Mouse (Mus musculus): Measurements from ENCODE around the gene Kcnh3.
"Not testable (repeated sequence)": the region's sequence is repeated elsewhere in the genome, so short reads cannot be mapped to it uniquely, and the experiment has no call there.

Gene Kcnh3

DNA sequence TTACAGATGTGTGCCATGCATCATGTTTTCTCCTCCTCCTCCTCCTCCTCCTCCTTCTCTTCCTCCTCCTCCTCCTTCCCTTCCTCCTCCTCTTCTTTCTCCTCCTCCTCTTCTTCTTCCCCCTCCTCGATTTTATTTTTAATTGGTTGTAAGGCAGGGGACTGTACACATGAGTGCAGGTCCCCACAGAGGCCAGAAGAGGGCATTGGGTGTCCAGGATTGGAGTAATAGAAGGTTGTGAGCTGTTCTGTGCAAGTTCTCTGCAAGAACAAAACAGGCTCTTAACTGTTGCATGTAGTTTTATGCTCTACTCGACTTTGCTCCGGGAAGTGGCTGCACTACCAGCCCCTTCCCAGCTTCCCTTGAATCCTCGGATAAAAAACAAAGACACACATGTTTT, 15.5 kb downstream of the Kcnh3 start:
- DNase-seq (ENCODE audit: low read depth, low spot score) = no peak

DNA sequence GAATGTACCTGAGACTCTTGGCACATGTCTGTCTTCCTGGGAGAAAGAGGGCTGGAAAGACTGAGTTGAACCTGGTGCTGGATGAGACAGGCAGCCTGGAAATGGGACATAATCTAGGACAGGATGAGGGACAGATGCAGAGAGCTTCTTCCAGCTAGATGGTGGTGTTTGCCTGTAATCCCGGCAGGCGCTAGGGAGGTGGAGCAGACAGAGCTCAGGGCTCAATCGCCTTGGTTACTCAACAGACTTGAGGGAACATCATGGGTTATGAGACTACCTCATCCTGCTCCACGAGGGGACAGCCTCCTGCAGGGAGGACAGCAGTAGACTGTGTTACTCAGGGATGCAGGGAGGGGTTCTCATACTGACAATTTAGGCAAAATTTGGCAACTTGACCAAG, 16.6 kb downstream of the Kcnh3 start:
- DNase-seq (ENCODE audit: low read depth, low spot score) = no peak

DNA sequence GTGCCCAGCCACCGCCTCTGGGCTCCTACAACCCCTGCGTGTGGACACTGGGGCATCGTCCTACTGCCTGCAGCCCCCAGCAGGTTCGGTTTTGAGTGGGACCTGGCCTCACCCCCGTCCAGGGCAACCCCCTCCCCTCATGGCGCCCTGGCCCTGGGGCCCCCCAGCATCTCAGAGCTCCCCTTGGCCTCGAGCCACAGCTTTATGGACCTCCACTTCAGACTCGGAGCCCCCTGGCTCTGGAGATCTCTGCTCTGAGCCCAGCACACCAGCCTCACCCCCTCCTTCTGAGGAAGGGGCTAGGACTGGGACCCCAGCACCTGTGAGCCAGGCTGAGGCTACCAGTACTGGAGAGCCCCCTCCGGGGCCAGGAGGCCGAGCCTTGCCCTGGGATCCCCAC, 17.4 kb downstream of the Kcnh3 start:
- DNase-seq (ENCODE audit: low read depth, low spot score) = no peak

DNA sequence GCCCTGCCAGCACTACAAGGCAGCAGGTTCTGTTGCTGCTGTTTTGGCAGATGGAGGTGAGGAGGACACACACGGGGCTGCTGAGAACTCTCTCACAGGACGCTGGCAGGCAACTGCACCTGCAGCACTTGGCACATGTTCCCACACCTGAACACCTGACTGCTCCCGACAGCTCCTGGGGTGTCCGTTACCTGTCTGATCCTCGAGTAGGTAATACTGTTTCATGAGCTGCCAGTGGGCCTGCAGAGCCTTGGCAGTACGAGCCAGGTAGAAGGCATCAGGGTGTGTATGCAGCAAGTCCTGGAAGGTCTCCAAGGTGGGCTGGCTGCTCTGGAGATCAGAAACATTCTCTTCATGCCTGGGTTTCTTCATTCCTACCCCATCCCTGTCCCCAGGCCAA, 22.1 kb downstream of the Kcnh3 start:
- not testable (repeated sequence) for DNase-seq (ENCODE audit: low read depth, low spot score)

DNA sequence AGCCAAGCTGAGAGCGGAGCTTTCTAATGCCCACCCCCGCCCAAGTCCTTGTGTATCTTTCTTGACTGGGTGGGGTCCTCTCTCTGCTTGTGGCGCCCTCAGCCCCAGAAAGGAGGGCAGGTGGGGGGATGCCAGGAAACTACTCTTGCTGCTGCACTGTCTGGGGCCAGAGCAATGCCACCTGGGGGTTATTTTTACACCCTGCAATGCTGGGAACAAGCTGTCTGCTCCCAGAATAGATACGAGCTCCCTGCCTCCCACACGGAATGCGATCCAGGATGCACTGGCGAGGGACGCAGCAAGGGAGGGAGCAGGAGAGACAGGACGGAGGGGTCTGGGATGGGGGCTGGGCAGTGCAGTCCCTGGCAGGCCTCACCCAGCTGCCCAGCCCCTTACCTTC, 24.3 kb downstream of the Kcnh3 start:
- no peak for DNase-seq (ENCODE audit: low read depth, low spot score)

DNA sequence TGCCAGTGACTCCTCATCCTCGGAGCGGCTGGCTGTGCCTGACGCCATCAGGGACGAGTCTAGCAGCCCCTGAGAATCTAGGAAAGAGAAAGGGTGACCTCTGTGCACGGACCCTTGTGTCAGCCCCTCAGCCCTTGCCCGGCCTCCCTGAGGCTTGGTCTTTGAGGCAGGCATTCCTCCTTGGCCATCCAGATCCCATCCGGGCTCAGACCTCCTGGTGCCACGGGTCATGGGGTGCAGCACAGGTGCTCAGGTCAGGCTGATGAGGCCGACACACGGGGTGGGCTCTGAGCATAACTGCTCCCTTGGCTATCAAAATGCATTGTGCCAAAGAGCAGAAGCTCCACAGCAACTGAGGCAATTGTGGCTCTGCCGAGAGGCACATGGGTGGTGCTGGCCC, 25.3 kb downstream of the Kcnh3 start:
- no peak for DNase-seq (ENCODE audit: low read depth, low spot score)

DNA sequence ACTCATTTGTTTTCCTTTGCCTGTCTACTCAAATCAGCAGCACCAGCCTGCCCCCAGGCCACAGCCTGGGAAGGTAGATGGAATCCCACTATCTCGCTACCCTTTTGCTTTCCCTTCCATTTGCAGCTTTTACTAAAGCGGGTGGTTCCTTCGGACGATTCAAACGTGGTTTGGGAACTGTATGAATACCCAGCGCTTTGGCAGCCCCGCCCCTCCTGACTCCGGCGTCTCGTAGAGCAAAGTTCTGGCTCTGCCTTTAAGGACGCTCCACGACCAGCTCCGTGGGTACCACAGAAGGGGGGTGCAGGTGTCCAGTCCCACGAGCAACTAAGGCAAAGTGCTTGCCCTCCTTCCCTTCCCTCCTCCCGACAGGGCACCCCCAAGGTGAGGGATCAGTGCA, 26.4 kb downstream of the Kcnh3 start:
- DNase-seq (ENCODE audit: low read depth, low spot score) = not testable (repeated sequence)

DNA sequence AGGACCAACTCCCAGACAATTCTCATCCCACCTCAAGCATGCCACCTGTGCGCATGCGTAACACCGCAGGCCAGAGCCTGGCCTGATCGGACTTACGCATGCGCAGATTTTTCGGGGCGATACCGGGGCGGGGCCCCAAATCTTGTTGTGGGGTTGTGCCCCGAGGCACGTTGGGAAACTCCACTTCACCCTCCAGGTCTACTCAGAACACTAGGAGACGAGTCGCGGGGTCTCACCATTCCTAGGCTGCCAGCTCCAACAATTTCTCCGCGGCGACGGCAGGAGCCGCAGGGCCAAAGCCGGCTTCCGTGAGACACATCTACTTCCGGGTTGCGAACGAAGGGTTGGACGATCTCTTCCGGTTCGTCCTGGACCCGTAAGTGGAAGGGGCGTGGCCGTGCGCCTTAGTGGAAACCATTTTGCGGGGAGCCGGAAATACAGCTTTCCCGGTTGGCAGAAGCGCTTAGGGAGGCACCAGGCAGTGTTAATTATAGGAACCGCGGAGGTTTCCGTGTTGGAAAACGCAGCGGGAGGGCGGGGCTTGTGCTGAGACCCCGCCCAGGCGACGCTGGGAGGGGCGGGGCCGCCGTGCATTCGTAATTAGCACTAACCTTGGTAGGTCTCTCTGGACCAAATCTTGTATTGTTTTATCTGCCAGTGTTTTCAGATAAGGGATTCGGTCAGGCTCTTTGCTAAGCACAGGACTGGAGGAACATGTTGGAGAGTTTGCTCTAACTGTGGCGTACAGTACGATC, 27.1 kb downstream of the Kcnh3 start, which contains the start of gene Mcrs1:
Gene Mcrs1, minus strand, starts transcription at position 336 of the 755 bp plus-strand sequence.
- DNase-seq (ENCODE audit: low read depth, low spot score) = peak; percentile 100

DNA sequence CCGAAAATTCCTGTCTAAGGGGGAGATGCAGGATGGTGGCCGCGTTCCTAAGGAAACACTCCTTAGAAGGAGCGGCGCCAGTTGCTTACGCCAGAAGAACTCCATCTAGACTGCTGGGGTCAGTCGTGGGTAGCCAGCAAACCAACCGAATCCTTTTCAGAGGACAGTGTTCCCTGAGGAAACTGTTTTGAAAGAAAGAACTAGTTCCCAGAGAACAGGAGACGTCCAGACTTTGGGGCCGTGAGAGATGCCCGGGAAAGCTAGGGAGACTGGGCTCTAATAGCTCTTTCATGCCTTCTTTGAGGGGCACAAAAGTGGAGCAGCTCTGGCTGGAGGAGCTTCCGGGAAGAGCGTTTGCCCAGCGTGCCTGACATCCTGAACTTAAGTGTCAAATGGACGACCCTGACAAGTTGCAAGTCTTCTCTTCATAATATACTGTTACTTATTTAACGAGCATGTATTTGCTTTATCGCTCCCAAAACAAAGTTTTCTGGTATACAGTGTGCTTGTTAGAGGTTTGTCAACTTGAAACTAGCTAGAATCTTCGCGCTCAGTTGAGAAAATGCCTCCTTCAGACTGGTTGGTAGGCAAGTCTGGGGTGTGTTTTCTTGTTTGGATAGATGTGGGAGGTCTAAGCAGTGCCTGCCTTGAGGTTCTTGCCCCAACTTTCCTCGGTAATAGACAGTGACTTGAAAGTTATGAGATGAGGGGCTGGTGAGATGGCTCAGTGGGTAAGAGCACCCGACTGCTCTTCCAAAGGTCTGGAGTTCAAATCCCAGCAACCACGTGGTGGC, 27.9 kb downstream of the Kcnh3 start:
- peak; percentile 11 for DNase-seq (ENCODE audit: low read depth, low spot score)

DNA sequence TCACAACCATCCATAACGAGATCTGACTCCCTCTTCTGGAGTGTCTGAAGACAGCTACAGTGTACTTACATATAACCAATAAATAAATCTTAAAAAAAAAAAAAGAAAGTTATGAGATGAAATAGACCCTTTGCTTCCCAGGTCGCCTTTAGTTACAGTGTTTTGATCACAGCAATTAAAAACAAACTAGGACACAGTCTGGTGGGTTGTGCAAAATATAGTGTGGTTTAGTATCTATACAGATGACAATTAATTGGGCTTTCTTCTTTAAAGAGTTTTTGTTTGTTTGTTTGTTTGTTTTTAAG, 28.5 kb downstream of the Kcnh3 start:
- not testable (repeated sequence) for DNase-seq (ENCODE audit: low read depth, low spot score)

DNA sequence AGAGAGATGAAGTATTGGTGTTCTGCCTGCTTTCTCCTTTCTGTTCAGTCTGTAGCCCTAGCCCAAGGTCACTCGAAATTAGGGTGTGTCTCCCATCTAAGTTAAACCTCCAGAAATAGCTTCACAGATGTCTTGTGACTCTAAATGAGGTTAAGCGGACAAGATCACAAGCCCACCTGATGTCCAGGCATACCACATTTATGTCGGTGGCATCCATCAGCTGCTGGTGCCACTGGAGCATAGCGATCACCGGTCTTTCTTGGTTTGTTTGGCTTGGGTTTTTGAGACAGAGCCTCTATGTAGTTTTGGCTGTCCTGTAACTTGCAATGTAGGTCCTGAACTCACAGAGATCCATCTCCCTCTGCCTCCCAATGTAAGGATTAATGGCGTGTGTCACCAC, 29.1 kb downstream of the Kcnh3 start:
- DNase-seq (ENCODE audit: low read depth, low spot score) = no peak

DNA sequence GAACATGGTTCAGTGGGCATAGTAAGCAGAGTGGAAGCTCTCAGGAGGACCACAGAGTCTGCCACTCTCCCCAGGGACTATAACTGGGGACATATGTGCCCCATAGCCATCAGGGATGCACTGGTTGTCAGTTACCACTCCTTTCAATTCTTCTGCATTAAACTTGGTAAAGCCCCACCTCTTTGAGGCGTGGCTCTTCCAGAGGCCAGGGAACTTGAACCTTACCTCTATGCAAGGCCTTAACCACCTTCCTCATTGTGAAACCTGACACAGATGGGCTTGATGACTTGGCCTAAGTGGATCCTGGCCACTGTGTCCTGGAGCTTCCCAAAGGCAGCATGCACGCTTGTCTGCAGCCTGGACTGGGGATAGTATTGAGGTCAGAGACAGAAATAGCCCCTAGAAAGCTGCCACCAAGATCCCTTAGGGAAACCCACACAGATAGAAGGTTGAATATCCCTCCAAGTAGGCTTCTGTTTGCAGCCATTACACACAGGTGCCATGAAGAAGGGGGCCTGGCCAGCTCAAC, 29.9 kb downstream of the Kcnh3 start:
- DNase-seq (ENCODE audit: low read depth, low spot score) = no peak

DNA sequence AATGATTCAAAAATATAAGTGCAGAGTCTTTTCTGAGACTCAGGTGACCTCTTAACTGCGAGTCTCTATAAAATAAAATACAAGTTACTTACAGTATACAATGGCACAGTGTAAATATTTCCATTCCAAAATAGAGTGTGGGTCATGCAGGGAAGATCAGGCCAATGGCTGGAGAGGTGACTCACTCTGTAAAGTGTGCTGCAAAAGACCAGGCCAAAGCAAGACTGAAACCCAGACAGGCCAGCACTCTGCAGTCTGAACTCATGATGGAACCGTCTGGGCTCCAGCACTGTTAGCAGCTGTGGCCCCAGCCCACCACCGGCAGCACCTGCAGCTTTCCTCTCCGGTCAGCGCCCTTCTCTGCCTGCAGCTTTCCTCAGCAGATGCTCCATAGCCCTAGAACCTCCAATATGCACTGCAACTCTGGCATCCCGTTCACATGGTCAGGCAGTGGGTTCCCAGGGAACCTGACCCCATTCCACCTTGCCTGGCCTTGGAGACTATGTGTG, 30.6 kb downstream of the Kcnh3 start:
- DNase-seq (ENCODE audit: low read depth, low spot score) = no peak

DNA sequence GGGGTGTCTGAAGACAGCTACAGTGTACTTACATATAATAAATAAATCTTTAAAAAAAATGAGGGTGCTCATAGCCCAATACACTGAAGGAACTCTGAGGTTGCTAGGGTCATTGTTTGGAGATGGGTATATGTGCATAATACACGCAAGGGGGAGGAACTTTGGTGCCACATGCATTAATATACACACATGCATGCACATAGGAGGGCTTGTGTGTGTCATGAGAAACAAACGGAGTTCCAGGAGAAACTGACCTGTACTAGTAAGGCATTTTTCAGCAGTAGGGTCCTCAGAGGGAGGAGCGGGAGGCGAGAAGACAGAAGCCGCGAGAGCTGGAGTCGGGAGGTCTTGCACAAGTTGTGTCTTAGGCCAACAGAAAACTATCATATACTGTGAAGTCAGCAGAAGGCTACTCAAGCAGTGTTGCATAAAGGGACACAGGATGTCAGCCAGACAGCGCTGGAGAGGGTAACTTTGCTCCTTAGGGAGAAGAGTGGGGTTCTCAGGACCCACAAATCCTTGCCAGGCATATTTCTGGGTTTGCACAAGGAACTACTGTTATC, 34.6 kb downstream of the Kcnh3 start:
- no peak for DNase-seq (ENCODE audit: low read depth, low spot score)

DNA sequence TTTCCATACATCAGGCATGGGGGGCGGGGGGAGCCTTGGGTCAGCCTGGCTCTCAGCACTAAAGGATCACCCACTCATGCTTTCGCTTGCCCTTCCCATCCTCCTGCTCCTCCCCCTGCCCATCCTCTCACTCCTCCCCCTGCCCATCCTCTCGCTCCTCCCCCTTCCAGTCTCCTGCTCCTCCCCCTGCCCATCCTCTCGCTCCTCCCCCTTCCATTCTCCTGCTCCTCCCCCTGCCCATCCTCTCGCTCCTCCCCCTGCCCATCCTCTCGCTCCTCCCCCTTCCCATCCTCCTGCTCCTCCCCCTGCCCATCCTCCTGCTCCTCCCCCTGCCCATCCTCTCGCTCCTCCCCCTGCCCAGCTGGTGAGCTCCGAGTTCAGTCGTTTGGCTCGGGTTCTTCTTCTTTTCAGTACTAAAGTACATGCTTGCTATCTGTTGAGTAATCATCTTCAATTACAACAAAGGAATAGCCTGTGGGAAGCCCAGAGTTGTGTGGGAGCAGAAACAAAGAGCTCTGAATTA, 35.1 kb downstream of the Kcnh3 start:
- peak; percentile 62 for DNase-seq (ENCODE audit: low read depth, low spot score)

DNA sequence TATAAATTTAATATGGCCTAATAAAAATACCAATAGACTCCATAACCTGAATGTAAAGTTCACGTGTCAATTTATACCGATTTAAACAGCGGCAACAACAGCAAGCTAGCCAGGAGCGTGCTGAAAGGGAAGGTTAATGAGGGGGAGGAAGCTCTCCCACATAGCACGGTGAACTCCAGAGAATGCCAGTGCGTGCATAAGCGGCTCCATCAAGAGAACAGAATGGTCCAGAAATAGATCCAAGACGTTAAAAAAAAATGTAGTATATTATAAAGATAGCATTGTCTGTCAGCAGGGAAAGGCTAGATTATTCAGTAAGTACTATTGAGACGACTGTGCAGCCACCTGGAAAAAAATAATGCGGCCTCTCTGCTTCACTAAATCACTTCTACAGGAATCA, 38.0 kb downstream of the Kcnh3 start:
- DNase-seq (ENCODE audit: low read depth, low spot score) = no peak

DNA sequence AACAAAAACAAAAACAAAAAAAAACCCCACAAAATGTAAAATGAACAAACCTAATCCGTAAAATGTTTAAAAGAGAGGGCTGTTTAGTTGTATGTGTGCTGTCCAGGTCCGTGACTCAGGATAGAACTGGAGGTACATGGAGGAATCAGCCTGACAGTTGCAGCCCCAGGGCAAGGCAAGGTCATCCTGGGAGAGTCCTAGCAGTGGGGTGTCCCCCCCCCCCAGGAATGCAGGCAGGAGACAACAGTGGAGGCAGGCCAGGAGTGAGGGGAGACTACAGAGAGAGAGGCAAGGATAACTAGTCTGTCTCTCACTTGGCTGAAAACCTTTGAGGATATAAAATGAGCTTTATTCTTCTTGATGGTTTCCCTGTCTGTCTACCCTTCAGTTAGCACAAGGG, 39.7 kb downstream of the Kcnh3 start:
- no peak for DNase-seq (ENCODE audit: low read depth, low spot score)

DNA sequence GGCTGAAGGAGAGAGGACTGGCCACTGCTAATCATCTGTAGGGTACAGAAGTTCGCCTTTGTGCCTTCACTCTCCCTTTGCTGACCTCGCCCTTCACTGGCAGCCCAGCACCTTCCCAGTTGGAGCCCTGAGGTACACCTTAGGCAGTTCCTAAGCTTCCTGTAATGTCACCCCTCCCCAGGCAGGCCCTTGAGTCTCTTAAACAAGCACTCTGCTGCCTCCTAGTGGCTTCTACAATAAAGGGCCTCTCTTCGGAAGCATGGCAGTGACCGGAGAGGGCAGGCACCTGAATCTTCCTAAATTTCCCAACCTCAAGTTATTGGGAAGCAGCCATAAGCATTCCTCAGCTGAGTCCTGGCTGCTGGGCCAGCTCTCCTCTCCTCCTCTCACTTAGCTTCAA, 41.0 kb downstream of the Kcnh3 start:
- DNase-seq (ENCODE audit: low read depth, low spot score) = peak; percentile 80

DNA sequence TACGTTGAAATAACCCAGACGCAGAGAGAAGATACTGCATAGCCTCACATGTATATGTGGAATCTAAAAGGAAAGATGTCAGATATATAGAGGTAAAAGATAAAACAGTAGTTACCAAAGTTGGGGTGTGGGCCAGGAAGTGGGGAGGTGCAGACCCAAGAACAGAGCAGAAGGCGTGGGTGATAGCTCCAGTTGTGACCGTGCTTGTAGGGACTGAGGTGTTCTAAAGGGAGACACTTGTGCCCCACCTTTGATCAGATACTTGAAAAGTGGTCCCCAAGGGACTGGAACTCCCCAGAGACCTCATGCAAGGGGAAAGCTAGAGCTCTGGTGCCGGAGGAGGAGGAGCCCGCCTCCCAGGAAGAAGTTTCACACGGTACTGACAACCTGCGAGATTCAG, 51.4 kb downstream of the Kcnh3 start:
- no peak for DNase-seq (ENCODE audit: low read depth, low spot score)

DNA sequence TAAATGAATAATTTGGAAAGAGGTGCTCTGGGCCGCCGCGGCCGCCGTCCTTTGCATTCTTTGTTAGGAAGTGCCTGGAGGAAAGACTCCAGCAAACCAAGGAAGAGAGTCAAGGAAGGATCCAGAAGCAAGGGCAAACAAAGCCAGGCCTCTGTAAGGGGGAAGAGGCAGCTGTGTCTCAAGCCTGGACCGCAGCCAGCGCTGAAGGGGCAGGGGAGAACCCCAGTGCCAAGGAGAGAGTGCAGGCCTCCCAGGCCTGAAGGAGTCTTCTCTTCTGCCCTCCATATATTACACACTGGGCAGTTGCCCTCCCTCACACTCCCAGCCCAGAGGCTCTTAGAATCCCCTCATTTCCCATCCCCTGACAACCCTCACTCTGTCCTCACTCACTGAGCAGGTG, 53.6 kb downstream of the Kcnh3 start:
- DNase-seq (ENCODE audit: low read depth, low spot score) = no peak

DNA sequence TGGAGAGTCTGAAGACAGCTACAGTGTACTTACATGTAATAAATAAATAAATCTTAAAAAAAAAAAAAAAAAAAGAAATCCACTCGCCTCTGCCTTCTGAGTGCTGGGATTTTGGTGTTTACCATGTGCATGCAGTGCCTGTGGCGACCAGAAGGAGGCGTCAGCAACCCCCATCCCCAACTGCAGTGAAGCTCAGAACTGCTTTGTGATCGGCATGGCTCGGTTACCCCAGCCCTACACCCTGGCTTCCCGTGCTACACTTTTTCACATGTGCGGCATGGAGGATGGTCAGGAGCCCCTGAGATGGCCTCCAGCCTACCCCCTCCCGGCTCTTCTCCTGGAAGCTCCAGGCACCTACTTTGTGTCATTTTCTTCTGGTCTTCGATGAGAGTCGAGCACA, 58.8 kb downstream of the Kcnh3 start:
- no peak for DNase-seq (ENCODE audit: low read depth, low spot score)

DNA sequence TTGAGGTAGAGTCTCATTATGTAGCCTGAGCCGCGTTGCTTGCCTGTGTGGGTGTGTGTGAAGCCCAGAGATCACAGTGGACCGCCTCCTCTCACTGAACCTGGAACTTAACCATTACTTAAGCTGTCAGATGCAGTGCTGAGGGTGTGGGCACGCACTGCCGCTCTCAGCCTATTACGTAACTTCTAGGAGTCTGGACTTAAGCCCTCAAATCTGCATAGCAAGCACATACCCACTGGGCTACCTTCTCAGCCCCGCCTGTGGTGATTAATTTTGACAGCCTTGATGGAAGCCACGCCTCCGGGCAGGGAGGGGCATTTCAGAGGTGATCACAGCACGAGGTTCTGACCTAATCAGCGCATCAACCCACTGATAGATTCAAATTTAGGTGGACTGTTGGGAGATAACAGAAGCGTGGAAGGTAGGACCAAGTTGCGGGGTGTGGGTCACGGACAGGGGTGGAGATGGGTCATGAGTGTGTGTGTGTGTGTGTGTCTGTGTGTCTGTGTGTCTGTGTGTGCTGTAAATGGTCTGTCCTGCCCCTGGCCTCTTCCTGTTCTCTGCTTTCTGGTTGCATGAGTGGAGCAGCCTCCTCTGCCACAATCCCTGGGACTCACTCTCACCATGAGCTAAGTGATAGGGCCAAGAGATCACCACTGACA, 60.0 kb downstream of the Kcnh3 start:
- DNase-seq (ENCODE audit: low read depth, low spot score) = peak; percentile 11
